Mouse (Mus musculus): ENCODE results near the gene Cfl1.

GRCm38 (mm10) chr19:5463791-5464562 lies 26.3 kb upstream of the Cfl1 start:
- TF ChIP-seq CTCF (IDR thresholded peaks at IDR 0.05) (peak; percentile 95), EP300 (IDR thresholded peaks at IDR 0.05) (no peak)

All from lung, postnatal 0 days (tissue).